Mouse (Mus musculus) embryo, embryonic 10.5 days (tissue): ENCODE measurements at regions not wholly inside any gene's neighbourhood (a gene's known extent, or its start where the extent isn't known, plus 50 kb on each side); places are given as distances from the start of the nearest gene placed in this dataset.
"Not testable (repeated sequence)": the region's sequence is repeated elsewhere in the genome, so short reads cannot be mapped to it uniquely, and the experiment has no call there.

Experiments
- DNase-seq: peaks from one replicate; pipeline ENCODE4 v3.0.0-alpha.2; 2015; ENCODE audit warnings: low spot score

GRCm38 (mm10) chr1:165014328-165014727, 79.0 kb upstream of the Xcl1 start:
- no peak for DNase-seq

- DNase-seq = no peak
These were observed 78.1 kb upstream of the Xcl1 start for GRCm38 (mm10) chr1:165013428-165013827.

GRCm38 (mm10) chr1:165012376-165012775, 77.0 kb upstream of the Xcl1 start:
- DNase-seq = no peak

GRCm38 (mm10) chr1:164999515-164999914, 64.2 kb upstream of the Xcl1 start:
- DNase-seq = peak; percentile 13

GRCm38 (mm10) chr1:164998621-164999020, 63.3 kb upstream of the Xcl1 start:
- DNase-seq = no peak

GRCm38 (mm10) chr1:164997660-164998059, 62.3 kb upstream of the Xcl1 start:
- no peak for DNase-seq

- peak; percentile 33 for DNase-seq
These were observed 58.9 kb upstream of the Xcl1 start for GRCm38 (mm10) chr1:164994247-164994660.

GRCm38 (mm10) chr1:164993175-164993875, 58.0 kb upstream of the Xcl1 start:
- not testable (repeated sequence) for DNase-seq

- DNase-seq = no peak
These were observed 53.7 kb upstream of the Xcl1 start for GRCm38 (mm10) chr1:164988982-164989381.

GRCm38 (mm10) chr1:164988191-164988590, 52.9 kb upstream of the Xcl1 start:
- DNase-seq = no peak

GRCm38 (mm10) chr1:164985521-164985920, 50.2 kb upstream of the Xcl1 start:
- not testable (repeated sequence) for DNase-seq
